Mouse (Mus musculus): ENCODE measurements around the gene Ptgr2. TPM values are rescaled to one million over a fixed set of nuclear protein-coding genes. Genes with fewer than 3 reads are reported as not detected.

Gene Ptgr2
- 10 to 100 TPM; 32.6 to 34.1 TPM for polyA plus RNA-seq (2017; shearing (Covaris generic))

DNA sequence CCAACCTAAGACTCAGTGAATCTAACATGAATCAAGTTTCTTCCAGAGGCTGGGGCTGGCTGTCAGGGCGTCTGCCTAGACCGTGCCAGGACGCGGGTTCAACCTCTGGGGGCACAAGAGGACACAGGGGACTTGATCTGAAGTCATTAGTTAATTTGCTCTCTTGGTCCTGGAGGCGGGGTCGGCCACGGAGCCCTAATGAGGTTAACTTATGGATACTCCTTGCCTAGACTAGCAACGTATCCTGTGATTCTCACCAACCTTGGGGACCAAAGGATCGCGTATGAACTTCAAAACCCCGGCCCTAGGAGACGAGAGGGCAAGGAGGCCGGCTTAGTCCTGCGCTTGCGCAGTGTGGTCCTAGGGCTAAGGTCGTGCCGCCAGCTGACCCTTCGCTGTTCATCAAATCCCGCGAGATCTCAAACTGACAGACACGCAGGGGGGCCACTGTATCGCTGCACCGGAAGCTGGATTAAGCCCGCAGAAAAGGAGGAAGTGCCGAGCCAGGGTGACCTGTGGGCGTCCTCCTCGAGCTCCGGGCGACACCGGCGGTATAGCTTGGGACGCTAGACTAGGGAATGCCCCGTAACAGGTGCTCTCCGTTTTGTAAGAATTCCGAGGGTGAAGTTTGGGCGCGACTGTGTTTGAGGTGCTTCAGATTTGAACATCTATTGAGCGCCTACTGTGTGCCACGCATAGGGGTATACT, at the start of gene Ptgr2:
Gene Ptgr2 (plus strand): TSS at position 348 of the 708 bp plus-strand sequence.

DNA sequence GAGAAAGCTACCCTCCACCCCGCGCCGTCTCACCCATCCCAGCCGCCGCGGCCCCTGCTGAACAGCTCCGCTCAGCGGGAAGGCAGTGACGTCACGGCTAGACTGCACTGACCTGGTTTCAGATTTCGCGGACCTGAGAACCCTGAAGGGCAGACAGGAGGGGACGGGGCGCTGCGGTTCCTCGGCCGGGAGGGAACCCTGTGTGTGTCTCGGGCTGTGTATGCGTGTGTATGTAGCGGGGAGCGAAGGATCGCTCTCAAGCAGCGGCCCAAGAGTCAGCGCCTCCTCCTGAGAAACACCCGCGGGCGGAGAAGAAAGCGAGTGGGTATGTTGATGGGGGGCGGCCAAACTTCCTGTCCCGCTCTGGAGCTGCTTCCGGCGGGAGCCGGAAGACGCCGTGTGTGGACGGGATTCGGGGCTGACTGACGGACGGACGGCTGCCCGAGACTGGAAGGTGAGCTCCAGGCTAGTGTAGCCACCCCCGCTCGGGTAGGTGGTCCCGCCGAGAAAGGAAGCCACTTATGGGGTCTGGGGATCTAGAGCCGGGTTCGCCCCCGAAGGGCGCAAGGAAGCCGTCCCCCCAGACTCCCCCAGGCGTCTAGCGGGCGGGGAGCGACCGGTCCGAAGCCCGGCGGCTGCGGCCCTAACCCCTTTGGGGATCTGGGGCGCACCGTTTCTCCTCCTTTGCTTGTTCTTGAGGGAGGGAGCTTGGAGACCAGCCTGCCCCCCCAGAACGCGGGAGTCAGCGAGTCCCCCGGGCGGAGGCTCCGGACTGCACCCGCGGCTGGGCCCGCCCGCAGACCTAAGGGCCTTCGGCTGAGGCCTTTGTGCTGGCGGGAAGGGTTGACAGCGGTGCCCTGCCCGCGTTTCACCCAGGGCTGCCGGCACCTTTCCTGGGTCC, 31.9 kb downstream of the Ptgr2 start, which contains the start of gene Zfp410:
Gene Zfp410 (plus strand): TSS at position 132 of the 901 bp plus-strand sequence.

DNA sequence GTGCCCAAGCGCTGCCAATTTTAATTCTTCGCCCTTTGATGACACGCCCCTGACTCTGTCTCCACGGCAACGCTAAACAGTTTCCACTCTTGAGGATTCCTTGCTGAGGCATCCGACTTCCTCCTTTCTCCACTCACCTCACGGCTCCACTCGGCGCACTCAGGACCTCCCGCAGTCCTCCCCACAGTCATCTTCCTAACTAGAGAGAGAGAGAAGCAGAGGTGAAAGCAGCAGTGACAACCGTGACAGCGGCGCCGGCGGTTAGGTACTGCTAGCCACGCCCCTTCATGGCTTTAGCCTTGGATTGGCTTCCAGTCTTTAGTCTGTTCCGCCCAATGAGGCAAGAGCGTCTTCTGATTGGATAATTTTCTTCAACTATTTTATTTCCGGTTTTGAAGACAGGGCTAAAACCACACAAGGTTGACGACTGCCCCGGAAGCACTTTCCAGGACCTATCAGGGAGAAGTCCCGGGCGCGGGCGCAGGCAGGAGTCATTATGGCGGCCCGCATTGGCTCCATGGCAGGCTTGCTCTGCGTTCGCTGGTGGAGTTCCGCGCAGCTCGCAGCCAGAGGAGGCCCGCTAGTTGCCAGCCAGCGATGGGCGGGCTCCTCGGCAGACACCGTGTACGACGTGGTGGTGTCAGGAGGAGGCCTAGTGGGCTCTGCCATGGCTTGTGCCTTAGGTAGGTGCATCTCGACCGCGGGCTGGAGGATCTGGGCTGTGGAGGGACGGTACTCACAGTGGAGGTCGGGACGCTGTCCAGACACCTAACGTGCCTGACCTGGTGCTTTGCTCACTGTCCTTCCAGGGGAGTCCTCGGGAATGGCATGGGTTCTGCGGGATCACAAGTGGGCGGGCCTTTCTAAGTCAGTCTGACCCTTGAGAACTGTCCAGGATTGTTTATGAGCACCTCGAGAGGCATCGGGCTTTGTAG, 76.8 kb downstream of the Ptgr2 start, which contains the start of the genes Coq6 and Fam161b:
Gene Coq6 (plus strand): TSS at position 103 of the 935 bp plus-strand sequence.
Gene Fam161b (minus strand): TSS at position 279 of the 935 bp plus-strand sequence.

Other genes with a start within 250 kb of the Ptgr2 start
- 1 to 10 TPM; 1.0 to 3.0 TPM for gene Acot4, start 246.9 kb upstream of the Ptgr2 start, polyA plus RNA-seq (2017; shearing (Covaris generic))
- not detected for gene Gm49366, start 246.3 kb upstream of the Ptgr2 start, polyA plus RNA-seq (2017; shearing (Covaris generic))
- gene Acot3, start 233.1 kb upstream of the Ptgr2 start, polyA plus RNA-seq (2017; shearing (Covaris generic)) = under 1 TPM; 0.16 to 0.36 TPM
- gene Acot5, start 215.9 kb upstream of the Ptgr2 start, polyA plus RNA-seq (2017; shearing (Covaris generic)) = not detected
- gene Acot6, start 184.6 kb upstream of the Ptgr2 start, polyA plus RNA-seq (2017; shearing (Covaris generic)) = 1 to 10 TPM; 1.9 to 2.1 TPM
- under 1 TPM; 0.31 to 0.78 TPM for gene Dnal1, start 170.9 kb upstream of the Ptgr2 start, polyA plus RNA-seq (2017; shearing (Covaris generic))
- under 1 TPM in 1 of 2 experiments, not detected in 1; 0.17 TPM for gene Pnma1, start 136.7 kb upstream of the Ptgr2 start, polyA plus RNA-seq (2017; shearing (Covaris generic))
- gene Elmsan1, start 66.4 kb upstream of the Ptgr2 start, polyA plus RNA-seq (2017; shearing (Covaris generic)) = 10 to 100 TPM; 25.6 to 29.6 TPM
- 10 to 100 TPM; 57.7 to 72.5 TPM for gene Zfp410, start 31.6 kb downstream of the Ptgr2 start, polyA plus RNA-seq (2017; shearing (Covaris generic))
- gene Coq6, start 76.4 kb downstream of the Ptgr2 start, polyA plus RNA-seq (2017; shearing (Covaris generic)) = 10 to 100 TPM; 27.5 to 29.8 TPM
- gene Fam161b, start 76.6 kb downstream of the Ptgr2 start, polyA plus RNA-seq (2017; shearing (Covaris generic)) = under 1 TPM; 0.46 to 0.98 TPM
- gene Entpd5, start 123.8 kb downstream of the Ptgr2 start, polyA plus RNA-seq (2017; shearing (Covaris generic)) = 10 to 100 TPM; 36.4 to 85.2 TPM
- 1 to 10 TPM; 1.0 to 1.3 TPM for gene Bbof1, start 123.8 kb downstream of the Ptgr2 start, polyA plus RNA-seq (2017; shearing (Covaris generic))
- gene Rnf113a2, start 132.0 kb downstream of the Ptgr2 start, polyA plus RNA-seq (2017; shearing (Covaris generic)) = 10 to 100 TPM; 30.8 to 34.0 TPM
- gene Aldh6a1, start 165.8 kb downstream of the Ptgr2 start, polyA plus RNA-seq (2017; shearing (Covaris generic)) = 10 to 100 TPM; 16.4 to 20.2 TPM
- gene Lin52, start 166.2 kb downstream of the Ptgr2 start, polyA plus RNA-seq (2017; shearing (Covaris generic)) = 10 to 100 TPM; 17.9 to 32.0 TPM

Data from inflammation-experienced regulatory T-cells (primary cell).